1 mouse cellular context compared by ENCODE assay signal in the genomic region with DNA sequence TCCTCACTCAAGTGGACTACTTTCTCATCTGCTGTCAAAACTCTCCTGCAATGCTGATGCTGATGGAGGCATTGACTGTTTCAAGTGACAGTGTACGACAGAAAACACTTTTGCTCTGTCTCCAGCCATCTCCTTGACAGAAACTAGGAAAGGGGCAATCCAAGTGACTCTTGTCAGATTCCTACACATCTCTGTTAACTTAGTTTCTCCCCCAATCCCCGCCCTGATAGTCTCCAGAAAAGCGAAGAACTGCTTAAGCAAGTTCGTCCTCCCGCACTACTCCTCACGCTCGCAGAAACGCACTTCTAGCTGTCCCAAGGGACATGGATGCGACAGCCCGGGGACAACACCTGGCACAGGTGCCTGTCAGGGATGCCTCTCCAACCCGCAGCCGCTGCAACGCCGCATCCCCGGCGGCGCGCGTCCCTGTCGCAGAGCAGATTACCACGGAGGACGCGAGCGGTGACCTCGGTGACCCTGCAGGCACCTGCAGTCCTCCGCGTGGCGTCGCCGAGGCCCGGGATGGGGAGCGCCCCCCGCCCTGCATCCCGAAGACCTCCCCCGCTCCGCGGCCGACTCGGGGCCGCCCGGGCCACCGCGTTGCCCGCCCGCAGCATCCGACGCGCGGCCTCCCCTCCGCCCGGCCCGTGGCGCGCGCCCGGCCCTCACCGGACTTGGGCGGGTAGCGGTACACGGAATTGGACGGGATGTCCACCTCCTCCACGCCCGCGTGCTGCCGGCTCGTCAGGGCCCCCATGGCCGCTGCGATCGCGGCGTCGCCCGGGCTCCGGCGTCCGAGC.
TF ChIP-seq lines count a peak whose summit lies in the region.

No protein-coding gene starts in this region.

TF ChIP-seq in MEL, 35 proteins besides CTCF, POLR2A, EP300 and RAD21:
- TF ChIP-seq SMC3 (IDR thresholded peaks at IDR 0.05; ENCODE audit: low read depth, low read length) = no peak
- TF ChIP-seq RCOR1 (IDR thresholded peaks at IDR 0.05; ENCODE audit: low read depth, low read length) = no peak
- TF ChIP-seq MAX (IDR thresholded peaks at IDR 0.05; ENCODE audit: low read length) = no peak
- no peak for TF ChIP-seq GABPA (IDR thresholded peaks at IDR 0.05; ENCODE audit: low read depth, low read length)
- TF ChIP-seq JUND (IDR thresholded peaks at IDR 0.05; ENCODE audit: low read depth, low read length) = no peak
- TF ChIP-seq ZKSCAN1 (IDR thresholded peaks at IDR 0.05; ENCODE audit: low read depth, low read length) = no peak
- TF ChIP-seq TBP (IDR thresholded peaks at IDR 0.05; ENCODE audit: low read depth, low read length) = 0 out of 2 replicates have a peak, but pooled peaks have one; percentile 20
- no peak for TF ChIP-seq KAT2A (conservative IDR thresholded peaks at IDR 0.05; ENCODE audit: low read depth, low read length)
TF ChIP-seq in MEL: peak in this region for 1.
